Mouse (Mus musculus) myocyte (in vitro differentiated cells): ENCODE results near the gene Rapgef3. TPM values are rescaled to one million over a fixed set of nuclear protein-coding genes. Genes with fewer than 3 reads are reported as not detected.

Source experiments
- H3K27me3 ChIP-seq: one replicate; pipeline ENCODE4 v1.6.1; 2011; ENCODE audit not compliant: control insufficient read depth, insufficient read depth, insufficient read length
- H3K36me3 ChIP-seq: one replicate; pipeline ENCODE4 v1.6.1; 2011; ENCODE audit not compliant: control insufficient read depth, insufficient read depth
- H3K4me2 ChIP-seq: one replicate; pipeline ENCODE4 v1.6.1; 2011; ENCODE audit warnings: low read depth, control low read depth
- H3K4me3 ChIP-seq: one replicate; pipeline ENCODE4 v1.5.1; 2011; ENCODE audit warnings: mild to moderate bottlenecking, control low read depth, moderate library complexity
- H3K79me2 ChIP-seq: one replicate; pipeline ENCODE4 v1.6.1; 2011; ENCODE audit not compliant: control insufficient read depth, insufficient read depth
- H3ac ChIP-seq: one replicate; pipeline ENCODE4 v1.6.1; 2011; ENCODE audit not compliant: control insufficient read depth, insufficient read length
- CEBPB ChIP-seq: IDR thresholded peaks from 2 replicates; pipeline ENCODE4 v1.6.1; 2011; ENCODE audit warnings: mild to moderate bottlenecking, moderate library complexity; ENCODE audit not compliant: poor library complexity, insufficient read depth, severe bottlenecking
- E2F4 ChIP-seq: IDR thresholded peaks from one replicate; pipeline ENCODE4 v1.6.1; 2011; ENCODE audit warnings: mild to moderate bottlenecking, control low read depth, moderate library complexity; ENCODE audit not compliant: insufficient read depth
- MAX ChIP-seq: IDR thresholded peaks from one replicate; pipeline ENCODE4 v1.6.1; 2011; ENCODE audit warnings: low read depth, mild to moderate bottlenecking, control low read depth
- MYOD1 ChIP-seq, 3 experiments: IDR thresholded peaks; one replicate each; pipeline ENCODE4 v1.6.1; 2011; ENCODE audit warnings: control low read depth in 2 of 3, low read depth in 2 of 3, mild to moderate bottlenecking in 2 of 3, moderate library complexity in 1 of 3; ENCODE audit not compliant: insufficient read length in 2 of 3, control insufficient read depth in 1 of 3
- MYOG ChIP-seq, 3 experiments: IDR thresholded peaks; one replicate each; pipeline ENCODE4 v1.6.1; 2011; ENCODE audit warnings: control low read depth in 2 of 3, low read depth in 2 of 3, mild to moderate bottlenecking in 2 of 3; ENCODE audit not compliant: insufficient read length in 2 of 3, control insufficient read depth in 1 of 3, insufficient read depth in 1 of 3
- POLR2A ChIP-seq: IDR thresholded peaks from one replicate; pipeline ENCODE4 v1.6.1; 2011; ENCODE audit warnings: low read depth, mild to moderate bottlenecking, control low read depth, moderate library complexity; ENCODE audit not compliant: insufficient read length
- POLR2AphosphoS2 ChIP-seq: IDR thresholded peaks from one replicate; pipeline ENCODE4 v1.6.1; 2011; ENCODE audit warnings: low read depth, control low read depth; ENCODE audit not compliant: insufficient read length
- REST ChIP-seq: IDR thresholded peaks from one replicate; pipeline ENCODE4 v1.6.1; 2011; ENCODE audit warnings: mild to moderate bottlenecking, control low read depth, moderate library complexity; ENCODE audit not compliant: insufficient read depth, insufficient read length
- SRF ChIP-seq: IDR thresholded peaks from one replicate; pipeline ENCODE4 v1.6.1; 2011; ENCODE audit warnings: low read depth; ENCODE audit not compliant: control insufficient read depth, insufficient read length
- TCF12 ChIP-seq: IDR thresholded peaks from one replicate; pipeline ENCODE4 v1.6.1; 2011; ENCODE audit warnings: mild to moderate bottlenecking, control low read depth; ENCODE audit not compliant: poor library complexity, insufficient read depth, severe bottlenecking
- TCF3 ChIP-seq: IDR thresholded peaks from one replicate; pipeline ENCODE4 v1.6.1; 2011; ENCODE audit warnings: low read depth, control low read depth; ENCODE audit not compliant: insufficient read length
- USF1 ChIP-seq: IDR thresholded peaks from one replicate; pipeline ENCODE4 v1.6.1; 2011; ENCODE audit warnings: low read depth, mild to moderate bottlenecking, control low read depth, moderate library complexity
- polyA plus RNA-seq: library from polyadenylated mRNA; unstranded; fragments of >200 nt; fragmentation: generic; extraction: Trizol; gene quantifications from one replicate; pipeline ENCODE4 v1.2.1, GENCODE M21; 2012; ENCODE audit warnings: missing spikeins

Rapgef3 gene
- polyA plus RNA-seq, 1 experiment = 1.2 TPM

DNA sequence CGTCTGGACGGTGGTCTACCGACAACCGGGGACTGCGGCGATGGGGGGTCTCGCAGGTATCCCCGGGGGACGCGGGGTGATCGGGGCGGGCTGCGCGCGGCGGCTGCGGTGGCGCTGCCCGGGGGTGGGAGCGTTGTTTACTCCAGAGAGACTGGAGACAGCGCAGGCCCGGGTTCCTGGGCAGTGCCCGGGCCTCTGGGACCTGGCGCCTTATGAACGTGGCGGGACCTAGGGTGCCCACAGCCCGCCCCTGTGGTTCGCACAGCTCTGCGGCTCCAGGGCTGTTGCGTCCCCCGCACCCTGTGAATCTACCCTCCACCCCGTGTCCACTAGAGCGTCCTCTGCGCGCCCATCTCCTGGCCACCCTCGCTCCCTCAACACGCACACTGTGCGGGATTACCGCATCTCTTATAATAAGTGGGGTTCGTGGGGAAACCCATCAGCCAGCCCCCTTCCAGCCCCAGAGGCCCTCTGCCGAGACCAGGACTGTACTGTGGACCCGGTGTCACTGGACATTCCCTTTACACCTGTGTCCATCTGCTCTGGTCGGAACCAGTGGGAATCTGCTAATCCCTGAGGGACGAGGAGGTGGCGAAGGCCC is 16.9 kb upstream of the Rapgef3 start:
- Histone ChIP-seq H3K36me3 (no peaks in the 10 kb centered on the region), H3K79me2 (no peaks in the 10 kb centered on the region), H3K4me2 (peak overlapping the region; percentile 85), H3K4me3 (peak overlapping the region; percentile 36), H3ac (peak overlapping the region; percentile 36), H3K27me3 (no peaks in the 10 kb centered on the region)
- TF ChIP-seq USF1 = no peak
- peak; percentile 3 for TF ChIP-seq SRF

- peak overlapping the region; percentile 85 for H3K4me2 ChIP-seq
- peak overlapping the region; percentile 36 for H3K4me3 ChIP-seq
- no peaks in the 10 kb centered on the region for H3K27me3 ChIP-seq
- no peaks in the 10 kb centered on the region for H3K79me2 ChIP-seq
- TF ChIP-seq SRF (peak; percentile 14), CEBPB (no peak), USF1 (no peak), TCF3 (no peak), MYOG (IDR thresholded peaks at IDR 0.05; ENCODE audit: control insufficient read depth in 1 of 3, insufficient read depth in 1 of 3, insufficient read length in 2 of 3, low read depth in 2 of 3) (peak in 2 of 3 experiments; percentile 74 to 78), POLR2AphosphoS2 (peak; percentile 86), MYOD1 (IDR thresholded peaks at IDR 0.05; ENCODE audit: control insufficient read depth in 1 of 3, insufficient read length in 2 of 3, low read depth in 2 of 3) (peak in 2 of 3 experiments; percentile 62 to 83), POLR2A (peak; percentile 91), TCF12 (no peak), E2F4 (no peak), MAX (no peak), REST (no peak)
- no peaks in the 10 kb centered on the region for H3K36me3 ChIP-seq
- H3ac ChIP-seq = peak overlapping the region; percentile 36
These were observed 16.4 kb upstream of the Rapgef3 start for GRCm38 (mm10) chr15:97784092-97784559.

DNA sequence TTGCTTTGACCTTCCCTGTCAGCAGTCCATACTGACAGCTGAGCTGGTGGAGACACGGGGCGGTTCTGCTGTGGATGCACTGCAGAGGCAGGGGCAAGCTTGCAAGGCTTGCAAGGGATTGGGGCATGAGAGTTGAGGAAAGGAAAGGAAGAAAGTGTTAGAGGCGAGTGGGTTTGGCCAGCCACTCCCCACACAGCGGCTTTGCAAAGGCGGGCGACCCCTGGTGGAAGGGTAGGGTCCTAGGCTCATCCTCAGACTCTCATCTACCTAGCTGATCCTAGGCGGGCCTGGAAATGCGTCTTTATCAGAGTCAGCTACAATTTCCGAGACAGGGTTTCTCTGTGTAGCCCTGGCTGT is 15.0 kb upstream of the Rapgef3 start:
- peak overlapping the region; percentile 100 for H3K4me2 ChIP-seq
- no peaks in the 10 kb centered on the region for H3K79me2 ChIP-seq
- H3ac ChIP-seq = no peak overlapping the region
- peak overlapping the region; percentile 36 for H3K4me3 ChIP-seq
- H3K36me3 ChIP-seq = no peaks in the 10 kb centered on the region
- TF ChIP-seq TCF12 (no peak), MYOG (IDR thresholded peaks at IDR 0.05; ENCODE audit: control insufficient read depth in 1 of 3, insufficient read depth in 1 of 3, insufficient read length in 2 of 3, low read depth in 2 of 3) (no peak), TCF3 (no peak), MAX (no peak), CEBPB (no peak)
- H3K27me3 ChIP-seq = no peaks in the 10 kb centered on the region

- TF ChIP-seq MYOD1 (IDR thresholded peaks at IDR 0.05; ENCODE audit: control insufficient read depth in 1 of 3, insufficient read length in 2 of 3, low read depth in 2 of 3) (peak; percentile 26 to 79 (median 73)), MYOG (IDR thresholded peaks at IDR 0.05; ENCODE audit: control insufficient read depth in 1 of 3, insufficient read depth in 1 of 3, insufficient read length in 2 of 3, low read depth in 2 of 3) (peak in 2 of 3 experiments; percentile 32 to 55), E2F4 (no peak), TCF12 (peak; percentile 44)
- peak overlapping the region; percentile 100 for H3K4me2 ChIP-seq
- no peaks in the 10 kb centered on the region for H3K79me2 ChIP-seq
- no peaks in the 10 kb centered on the region for H3K36me3 ChIP-seq
- peaks cover 2% of the 10 kb centered on the region for H3K27me3 ChIP-seq
- H3K4me3 ChIP-seq = peak overlapping the region; percentile 36
- no peak overlapping the region for H3ac ChIP-seq
These were observed 14.4 kb upstream of the Rapgef3 start for GRCm38 (mm10) chr15:97781961-97782748.

DNA sequence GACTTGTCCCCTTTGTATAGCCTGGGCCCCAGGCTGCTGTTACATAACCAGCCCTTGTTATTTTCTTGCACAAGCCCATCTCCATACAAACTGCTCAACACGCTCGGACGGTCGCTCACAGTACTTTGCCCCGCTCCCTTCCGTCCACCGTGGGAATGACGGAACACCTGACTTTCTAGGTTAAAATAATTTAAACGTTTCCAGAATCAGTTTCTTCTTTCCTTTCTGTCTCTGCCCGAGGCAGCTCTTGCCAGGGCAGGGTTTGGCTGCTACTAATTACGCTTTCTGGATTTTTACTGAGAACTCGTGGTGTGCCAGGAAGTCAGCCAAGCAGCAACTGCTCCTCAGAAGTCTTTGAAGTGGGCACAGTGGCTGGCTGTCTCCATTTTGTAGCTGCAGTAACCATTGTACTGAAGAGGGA is 12.8 kb upstream of the Rapgef3 start:
- Histone ChIP-seq H3K4me3 (no peak overlapping the region), H3K4me2 (no peak overlapping the region)
- TF ChIP-seq REST (no peak), TCF3 (no peak), MYOG (IDR thresholded peaks at IDR 0.05; ENCODE audit: control insufficient read depth in 1 of 3, insufficient read depth in 1 of 3, insufficient read length in 2 of 3, low read depth in 2 of 3) (no peak), MAX (no peak), TCF12 (no peak), SRF (no peak), POLR2A (no peak), E2F4 (no peak), USF1 (no peak)

More for the DNA sequence above, 12.8 kb upstream of the Rapgef3 start:
- Histone ChIP-seq H3ac (no peak overlapping the region), H3K36me3 (no peaks in the 10 kb centered on the region), H3K27me3 (peaks cover 5% of the 10 kb centered on the region), H3K79me2 (no peaks in the 10 kb centered on the region)
